Mouse (Mus musculus): ENCODE measurements around the gene Gm7247.
A peak's percentile ranks its signal among the peaks of the same experiment; 100 is the strongest.
"Not testable (repeated sequence)": the region's sequence is repeated elsewhere in the genome, so short reads cannot be mapped to it uniquely, and the experiment has no call there.

Gene Gm7247

GRCm38 (mm10) chr14:51361456-51361855 is at the start of gene Gm7247:
Gene Gm7247 (plus strand): TSS chr14:51361756.
- DNase-seq = no peak

- no peak for DNase-seq
These were observed 37.6 kb upstream of the Gm7247 start for GRCm38 (mm10) chr14:51324001-51324400.

- DNase-seq = no peak
These were observed 15.5 kb upstream of the Gm7247 start for GRCm38 (mm10) chr14:51346027-51346426.

- DNase-seq = peak; percentile 14
These were observed 3.2 kb upstream of the Gm7247 start for GRCm38 (mm10) chr14:51358111-51358982.

GRCm38 (mm10) chr14:51382805-51383204 is 21.2 kb downstream of the Gm7247 start:
- no peak for DNase-seq

GRCm38 (mm10) chr14:51384351-51384750 is 22.8 kb downstream of the Gm7247 start:
- DNase-seq = no peak

GRCm38 (mm10) chr14:51385741-51386140 is 24.2 kb downstream of the Gm7247 start:
- no peak for DNase-seq

GRCm38 (mm10) chr14:51387768-51388167 is 26.2 kb downstream of the Gm7247 start:
- no peak for DNase-seq

GRCm38 (mm10) chr14:51388222-51388621 is 26.7 kb downstream of the Gm7247 start:
- no peak for DNase-seq

- DNase-seq = no peak
These were observed 49.0 kb downstream of the Gm7247 start, which contains the start of gene Vmn2r88 for GRCm38 (mm10) chr14:51410520-51410919. Gene Vmn2r88 (plus strand): TSS chr14:51410820.

- no peak for DNase-seq
These were observed 62.3 kb downstream of the Gm7247 start for GRCm38 (mm10) chr14:51423885-51424284.

- not testable (repeated sequence) for DNase-seq
These were observed 68.6 kb downstream of the Gm7247 start for GRCm38 (mm10) chr14:51430138-51430537.

GRCm38 (mm10) chr14:51434546-51434945 is 73.0 kb downstream of the Gm7247 start:
- DNase-seq = no peak

- DNase-seq = no peak
These were observed 73.5 kb downstream of the Gm7247 start for GRCm38 (mm10) chr14:51435020-51435419.

GRCm38 (mm10) chr14:51438955-51439354 is 77.4 kb downstream of the Gm7247 start:
- no peak for DNase-seq

- not testable (repeated sequence) for DNase-seq
These were observed 90.0 kb downstream of the Gm7247 start, which contains the start of gene Vmn2r89 for GRCm38 (mm10) chr14:51451557-51451956. Gene Vmn2r89 (plus strand): TSS chr14:51451857.

GRCm38 (mm10) chr14:51480278-51480677 is 118.7 kb downstream of the Gm7247 start:
- DNase-seq = not testable (repeated sequence)

GRCm38 (mm10) chr14:51481332-51482015 is 119.9 kb downstream of the Gm7247 start:
- DNase-seq = not testable (repeated sequence)

- no peak for DNase-seq
These were observed 120.6 kb downstream of the Gm7247 start for GRCm38 (mm10) chr14:51482051-51482715.

GRCm38 (mm10) chr14:51482971-51483381 is 121.4 kb downstream of the Gm7247 start:
- not testable (repeated sequence) for DNase-seq

GRCm38 (mm10) chr14:51483671-51484070 is 122.1 kb downstream of the Gm7247 start:
- no peak for DNase-seq

- DNase-seq = no peak
These were observed 124.6 kb downstream of the Gm7247 start for GRCm38 (mm10) chr14:51486111-51486510.

GRCm38 (mm10) chr14:51495781-51496180 is 134.2 kb downstream of the Gm7247 start:
- no peak for DNase-seq
